Mouse (Mus musculus): ENCODE data around the gene Gng2. TPM values are rescaled to one million over a fixed set of nuclear protein-coding genes. Genes with fewer than 3 reads are reported as not detected.
A peak's percentile ranks its signal among the peaks of the same experiment; 100 is the strongest.

Gng2 gene
- polyA plus RNA-seq, 1 experiment from 2014 or later, result 74.0 TPM

DNA sequence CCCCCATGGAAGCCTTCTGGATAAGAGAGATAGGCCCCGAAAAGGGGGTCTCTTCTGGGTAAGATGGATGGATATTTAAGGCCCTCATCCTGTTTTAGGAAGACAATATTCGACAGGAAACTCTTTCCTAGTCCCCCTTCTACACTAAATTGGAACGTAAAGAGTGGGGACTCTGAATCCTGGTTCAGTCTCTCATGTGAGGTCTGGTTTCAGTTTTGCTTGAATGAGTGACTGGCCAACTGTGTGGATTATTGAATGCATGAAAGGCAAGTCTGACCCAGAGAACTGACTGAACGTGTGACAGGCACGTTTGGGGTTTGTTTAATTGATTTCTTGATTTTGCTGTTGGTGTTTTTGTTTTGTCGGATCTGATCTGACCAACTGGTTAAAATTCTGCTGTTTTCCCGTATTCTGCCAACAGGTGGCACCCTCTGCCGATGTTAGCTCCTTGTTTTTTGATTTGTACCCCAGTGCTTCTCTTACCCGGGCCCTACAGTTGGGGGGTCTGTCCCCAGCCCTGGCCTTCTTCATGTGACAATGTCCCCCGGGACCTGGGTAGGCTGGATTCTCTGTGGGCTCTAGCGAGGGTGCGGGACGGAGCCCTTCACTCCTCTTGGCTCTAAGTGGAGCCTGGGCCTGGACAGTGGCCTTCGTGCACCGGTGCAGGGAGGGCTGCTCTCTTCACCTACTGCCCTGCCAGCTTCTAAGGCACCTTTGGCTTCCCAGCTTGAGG lies 137.7 kb downstream of the Gng2 start:
- Histone ChIP-seq H3K4me3 (ENCODE audit: low read depth, low read length) (peak overlapping the region; percentile 16; the same call in 1 of the 2 replicates), H3K27me3 (replicated peaks; ENCODE audit: control insufficient read depth, insufficient read depth, low read length) (no peaks in the 10 kb centered on the region), H3K27ac (ENCODE audit: low read depth) (no peak overlapping the region), H3K9me3 (ENCODE audit: control insufficient read depth, low read length) (no peaks in the 10 kb centered on the region), H3K4me1 (replicated peaks; ENCODE audit: control insufficient read depth, insufficient read depth, low read length) (no peaks in the 10 kb centered on the region), H3K4me2 (ENCODE audit: low read length) (peak overlapping the region; percentile 48), H3K36me3 (ENCODE audit: control insufficient read depth, insufficient read depth, low read length) (no peaks in the 10 kb centered on the region), H3K9ac (ENCODE audit: low read length) (peak overlapping the region; percentile 6; the same call in 1 of the 2 replicates)
- WGBS, result 30% methylated on average over 15 of the region's 15 CpGs
- DNase-seq (ENCODE audit: low spot score) (peak; percentile 87), ATAC-seq (replicated peaks; ENCODE audit: low FRiP score, low TSS enrichment, low read depth) (no peak)

- 93% methylated on average over 3 of the region's 3 CpGs for WGBS
- Histone ChIP-seq H3K36me3 (ENCODE audit: control insufficient read depth, insufficient read depth, low read length) (no peaks in the 10 kb centered on the region), H3K27ac (ENCODE audit: low read depth) (no peak overlapping the region), H3K4me3 (ENCODE audit: low read depth, low read length) (no peak overlapping the region), H3K9me3 (ENCODE audit: control insufficient read depth, low read length) (no peaks in the 10 kb centered on the region), H3K9ac (ENCODE audit: low read length) (no peak overlapping the region), H3K4me2 (ENCODE audit: low read length) (no peak overlapping the region), H3K4me1 (replicated peaks; ENCODE audit: control insufficient read depth, insufficient read depth, low read length) (no peaks in the 10 kb centered on the region), H3K27me3 (replicated peaks; ENCODE audit: control insufficient read depth, insufficient read depth, low read length) (no peaks in the 10 kb centered on the region)
- ATAC-seq (replicated peaks; ENCODE audit: low FRiP score, low TSS enrichment, low read depth) (no peak), DNase-seq (ENCODE audit: low spot score) (no peak)
Observed at GRCm38 (mm10) chr14:19836289-19836688, 141.1 kb downstream of the Gng2 start.

- H3K9ac ChIP-seq (ENCODE audit: low read length), result no peak overlapping the region
- H3K4me1 ChIP-seq (replicated peaks; ENCODE audit: control insufficient read depth, insufficient read depth, low read length), result peaks cover 4% of the 10 kb centered on the region
- H3K4me3 ChIP-seq (ENCODE audit: low read depth, low read length), result no peak overlapping the region
- H3K9me3 ChIP-seq (ENCODE audit: control insufficient read depth, low read length), result no peaks in the 10 kb centered on the region
- H3K27me3 ChIP-seq (replicated peaks; ENCODE audit: control insufficient read depth, insufficient read depth, low read length), result no peaks in the 10 kb centered on the region
- H3K36me3 ChIP-seq (ENCODE audit: control insufficient read depth, insufficient read depth, low read length), result peaks cover 16% of the 10 kb centered on the region
- H3K4me2 ChIP-seq (ENCODE audit: low read length), result no peak overlapping the region
- ATAC-seq (replicated peaks; ENCODE audit: low FRiP score, low TSS enrichment, low read depth) (no peak), DNase-seq (ENCODE audit: low spot score) (no peak)
- H3K27ac ChIP-seq (ENCODE audit: low read depth), result no peak overlapping the region
- 80% methylated on average over 11 of the region's 11 CpGs for WGBS
Observed at GRCm38 (mm10) chr14:19825481-19825880, 151.9 kb downstream of the Gng2 start.

- Histone ChIP-seq H3K4me1 (replicated peaks; ENCODE audit: control insufficient read depth, insufficient read depth, low read length) (peaks cover 4% of the 10 kb centered on the region), H3K27ac (ENCODE audit: low read depth) (peak within 1 kb of the TSS; percentile 80), H3K36me3 (ENCODE audit: control insufficient read depth, insufficient read depth, low read length) (peaks cover 33% of the 10 kb centered on the region), H3K4me3 (ENCODE audit: low read depth, low read length) (peak within 1 kb of the TSS; percentile 92), H3K9me3 (ENCODE audit: control insufficient read depth, low read length) (no peaks in the 10 kb centered on the region), H3K9ac (ENCODE audit: low read length) (peak within 1 kb of the TSS; percentile 81), H3K27me3 (replicated peaks; ENCODE audit: control insufficient read depth, insufficient read depth, low read length) (no peaks in the 10 kb centered on the region), H3K4me2 (ENCODE audit: low read length) (peak within 1 kb of the TSS; percentile 83)
- WGBS, result under 1% methylated on average over 79 of the region's 80 CpGs
- peak; percentile 99 for ATAC-seq (replicated peaks; ENCODE audit: low FRiP score, low TSS enrichment, low read depth)
- DNase-seq (ENCODE audit: low spot score), result peak; percentile 91
Observed at GRCm38 (mm10) chr14:19823321-19824142, 153.9 kb downstream of the Gng2 start, which contains the start of gene Rtraf. Gene Rtraf, minus strand, starts transcription at chr14:19823824.

Other genes with a start within 250 kb of the Gng2 start
- 85.2 and 87.2 TPM in 2 replicates for gene Nid2, start 226.4 kb downstream of the Gng2 start, polyA plus RNA-seq (2014; fragmentation: Nextera tagmentation; extraction: Ambion mirVana)
- gene Rtraf, start 153.8 kb downstream of the Gng2 start, polyA plus RNA-seq (2014; fragmentation: Nextera tagmentation; extraction: Ambion mirVana), result 213 and 221 TPM in 2 replicates
- 13.1 and 13.7 TPM in 2 replicates for gene Saysd1, start 160.9 kb upstream of the Gng2 start, polyA plus RNA-seq (2014; fragmentation: Nextera tagmentation; extraction: Ambion mirVana)
- 5.6 and 7.3 TPM in 2 replicates for gene Kcnk5, start 204.2 kb upstream of the Gng2 start, polyA plus RNA-seq (2014; fragmentation: Nextera tagmentation; extraction: Ambion mirVana)